Mouse (Mus musculus) ovary, adult 18-20 months (tissue): ENCODE data around the gene Osbpl10.
A peak's percentile ranks its signal among the peaks of the same experiment; 100 is the strongest.
"Not testable (repeated sequence)": the region's sequence is repeated elsewhere in the genome, so short reads cannot be mapped to it uniquely, and the experiment has no call there.

Source experiments
- DNase-seq: peaks from one replicate; pipeline ENCODE4 v3.0.0; 2022; ENCODE audit warnings: low spot score, mixed read lengths

The Osbpl10 gene

GRCm38 (mm10) chr9:114978281-114979111, at the start of gene Osbpl10:
Gene Osbpl10, plus strand, starts transcription at chr9:114978569.
- DNase-seq = peak; percentile 79

DNA sequence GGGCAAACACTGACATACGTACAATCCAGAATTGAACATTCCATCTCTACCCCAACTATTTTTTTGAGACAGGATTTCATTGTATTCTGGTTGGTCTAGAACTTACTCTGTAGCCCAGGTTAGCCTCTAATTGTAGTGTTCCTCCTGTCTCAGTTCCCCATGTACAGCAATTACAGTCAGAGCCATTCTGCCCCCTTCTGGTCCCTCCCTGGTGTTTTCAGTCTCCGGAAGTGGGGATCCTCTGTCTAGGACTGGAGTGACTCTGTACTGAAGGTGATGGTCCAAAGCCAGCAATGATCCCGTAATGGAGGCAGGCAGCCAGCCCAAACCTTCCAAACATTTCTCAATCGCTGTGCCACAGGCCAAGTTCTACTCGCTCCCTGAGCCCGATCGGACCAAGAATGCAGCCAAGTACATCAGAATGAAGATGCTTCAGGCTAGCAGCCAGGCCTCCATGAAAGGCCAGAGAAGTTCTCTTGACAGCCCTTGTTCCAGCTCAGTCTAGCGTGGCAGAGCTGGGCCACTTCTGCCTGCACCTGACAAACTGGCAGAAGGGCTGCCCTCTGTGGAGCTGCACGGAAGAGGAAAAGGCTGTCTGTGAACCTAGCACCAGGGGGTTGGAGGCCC, 47.8 kb upstream of the Osbpl10 start:
- DNase-seq = peak; percentile 68

GRCm38 (mm10) chr9:114932607-114933006, 45.8 kb upstream of the Osbpl10 start:
- no peak for DNase-seq

GRCm38 (mm10) chr9:114933037-114933722, 45.2 kb upstream of the Osbpl10 start:
- no peak for DNase-seq

- DNase-seq = peak; percentile 97
Observed at GRCm38 (mm10) chr9:114933723-114934171, 44.6 kb upstream of the Osbpl10 start, which contains the start of gene Gpd1l. Gene Gpd1l, minus strand, starts transcription at chr9:114933987.

- no peak for DNase-seq
Observed at GRCm38 (mm10) chr9:114934231-114934630, 44.1 kb upstream of the Osbpl10 start.

DNA sequence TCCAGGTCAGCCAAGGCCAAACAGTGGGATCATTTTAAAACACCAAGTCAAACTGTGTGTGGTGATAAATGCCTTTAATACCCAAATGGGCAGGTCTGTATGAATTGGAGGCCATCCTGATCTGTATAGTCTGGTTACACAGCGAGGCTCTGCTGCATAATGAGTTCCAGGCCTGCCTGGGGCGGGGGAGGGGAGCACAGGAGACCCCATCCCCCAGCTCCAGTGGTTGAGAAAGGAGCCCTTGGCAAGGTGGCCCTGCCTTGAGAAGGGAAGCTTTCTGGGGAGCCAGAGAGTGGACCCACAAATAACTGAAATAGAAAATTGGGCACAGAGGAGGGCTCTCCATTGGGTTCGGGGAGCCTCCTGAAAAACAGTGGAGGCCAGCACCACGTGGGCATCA, 43.0 kb upstream of the Osbpl10 start:
- DNase-seq = no peak

GRCm38 (mm10) chr9:114936687-114937086, 41.7 kb upstream of the Osbpl10 start:
- no peak for DNase-seq

GRCm38 (mm10) chr9:114944642-114945041, 33.7 kb upstream of the Osbpl10 start:
- DNase-seq = no peak

- DNase-seq = no peak
Observed at GRCm38 (mm10) chr9:114945576-114945975, 32.8 kb upstream of the Osbpl10 start.

DNA sequence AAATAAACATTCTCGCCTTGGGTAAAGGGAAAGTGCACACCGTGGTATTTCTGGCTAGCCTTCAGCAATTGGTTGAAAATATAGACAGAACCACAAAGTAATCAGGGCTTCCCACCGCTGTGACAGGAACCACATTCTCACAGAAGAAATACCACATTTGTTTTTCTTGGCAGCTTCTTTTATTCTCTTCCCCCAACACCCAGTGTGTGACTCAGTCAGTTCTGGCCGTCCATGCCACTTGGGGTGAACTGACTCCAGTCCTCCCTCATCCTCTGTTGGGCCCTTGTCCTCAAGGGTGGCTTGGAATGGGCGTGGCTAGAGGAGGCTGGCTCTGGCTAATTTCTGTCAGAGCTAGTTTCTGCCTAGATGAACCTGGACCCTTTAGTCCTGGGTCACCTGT, 30.0 kb upstream of the Osbpl10 start:
- DNase-seq = no peak

DNA sequence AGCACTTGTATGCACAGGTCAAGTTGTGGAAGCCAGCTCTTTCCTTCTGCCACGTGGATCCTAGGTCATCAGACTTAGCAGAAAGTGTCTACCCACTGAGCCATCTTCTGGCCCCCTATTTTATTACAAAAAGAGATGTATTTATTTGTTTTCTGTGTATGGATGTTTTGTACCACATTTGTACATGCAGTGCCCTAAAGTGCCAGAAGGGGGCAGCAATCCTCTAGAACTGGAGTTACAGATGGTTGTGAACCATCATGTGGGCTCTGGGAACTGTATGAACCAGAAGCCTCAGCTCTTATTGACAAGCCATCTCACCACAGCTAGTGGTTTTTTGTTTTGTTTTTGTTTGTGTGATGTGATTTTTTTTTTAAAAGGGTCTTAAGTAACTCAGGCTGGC, 25.5 kb upstream of the Osbpl10 start:
- DNase-seq = no peak

DNA sequence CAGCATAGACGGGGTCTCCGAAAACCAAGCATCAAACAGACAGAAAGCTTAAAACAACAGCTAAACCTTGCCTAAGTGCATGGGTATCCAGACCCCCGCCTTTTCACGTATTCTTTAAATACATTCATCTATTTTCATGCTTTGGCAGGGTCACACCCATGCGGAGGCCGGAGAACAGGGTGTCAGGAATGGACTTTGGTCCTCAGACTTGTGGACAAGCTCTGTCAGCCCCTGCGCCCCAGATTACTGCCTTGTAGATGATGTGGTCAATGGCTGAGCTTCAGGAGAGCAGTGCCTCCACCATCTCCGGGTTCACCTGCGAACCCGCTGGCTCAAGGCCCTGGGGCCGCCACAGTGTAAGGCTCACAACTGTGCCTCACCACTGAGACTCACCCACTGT, 23.0 kb upstream of the Osbpl10 start:
- DNase-seq = no peak

DNA sequence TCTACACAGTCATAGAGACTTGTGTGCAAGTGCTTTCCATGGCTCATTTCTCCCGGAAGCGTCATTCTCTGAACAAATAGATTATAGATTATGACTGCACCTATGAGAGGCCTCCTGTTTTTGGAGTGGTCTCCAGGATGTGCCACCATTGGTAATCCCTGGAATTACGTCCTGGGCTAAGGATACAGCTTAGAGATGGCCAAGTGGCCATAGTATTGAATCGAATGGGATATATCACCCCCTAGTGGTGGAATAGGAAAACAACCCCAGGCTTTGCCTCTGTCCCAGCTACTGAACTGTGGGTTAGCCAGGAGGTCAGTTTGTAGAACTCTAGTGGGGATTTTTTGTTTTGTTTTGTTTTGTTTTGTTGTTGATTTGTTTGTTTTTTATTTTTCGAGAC, 21.4 kb upstream of the Osbpl10 start:
- DNase-seq = no peak

DNA sequence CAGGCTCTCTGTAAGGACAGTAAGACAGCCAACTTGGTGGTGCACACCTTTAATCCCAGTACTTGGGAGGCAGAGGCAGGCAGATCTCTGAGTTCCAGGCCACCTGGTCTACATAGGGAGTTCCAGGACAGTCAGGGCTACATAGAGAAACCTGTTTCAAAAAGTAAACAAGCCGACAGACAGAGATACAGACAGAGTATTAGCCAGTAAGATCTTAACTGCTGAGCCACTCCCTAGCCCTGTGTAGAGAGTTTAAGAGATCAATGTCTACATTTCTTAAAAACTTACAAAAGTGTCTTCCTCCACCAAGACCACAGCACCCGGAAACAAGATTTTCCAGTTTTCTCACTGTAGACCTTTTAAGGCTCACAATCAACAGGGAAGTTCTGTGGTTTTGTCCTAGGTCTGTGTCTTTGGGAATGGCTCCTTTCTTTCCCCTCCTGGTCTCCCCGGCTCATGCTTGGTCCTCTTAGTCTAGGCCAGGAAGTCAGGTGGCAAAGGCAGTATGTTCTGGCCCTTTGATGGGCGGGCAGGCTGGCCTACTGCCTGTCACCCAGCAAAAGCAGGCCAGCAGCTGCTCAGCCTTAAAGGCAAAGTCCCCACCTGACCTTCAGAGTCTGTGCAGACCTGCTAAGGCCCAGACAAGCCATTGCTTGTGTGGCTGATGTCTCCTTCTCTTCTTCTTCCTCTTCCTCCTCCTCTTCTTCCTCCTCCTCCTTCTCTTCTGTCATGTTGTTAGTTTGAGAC, 18.2 kb upstream of the Osbpl10 start:
- no peak for DNase-seq

- DNase-seq = no peak
Observed at GRCm38 (mm10) chr9:114960844-114961243, 17.5 kb upstream of the Osbpl10 start.

DNA sequence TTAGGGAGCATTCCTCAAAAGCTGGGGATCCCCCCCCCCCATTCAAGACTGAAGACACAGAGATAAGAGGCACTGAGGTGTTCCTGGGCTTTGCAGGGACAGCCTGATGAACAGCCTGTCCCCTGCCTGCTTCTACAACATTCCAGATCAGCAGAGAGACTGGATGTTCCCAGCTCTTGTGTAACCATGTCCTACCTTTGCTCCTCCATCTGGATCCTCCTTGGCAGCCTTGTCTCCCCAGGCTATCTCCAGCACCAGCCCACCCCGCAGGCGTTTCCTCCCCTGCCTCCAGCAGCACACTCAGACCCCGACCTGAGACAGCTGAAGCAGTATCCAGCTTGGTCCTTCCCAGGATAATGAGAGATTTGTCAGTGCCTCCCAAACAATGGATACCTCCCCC, 14.3 kb upstream of the Osbpl10 start:
- no peak for DNase-seq

DNA sequence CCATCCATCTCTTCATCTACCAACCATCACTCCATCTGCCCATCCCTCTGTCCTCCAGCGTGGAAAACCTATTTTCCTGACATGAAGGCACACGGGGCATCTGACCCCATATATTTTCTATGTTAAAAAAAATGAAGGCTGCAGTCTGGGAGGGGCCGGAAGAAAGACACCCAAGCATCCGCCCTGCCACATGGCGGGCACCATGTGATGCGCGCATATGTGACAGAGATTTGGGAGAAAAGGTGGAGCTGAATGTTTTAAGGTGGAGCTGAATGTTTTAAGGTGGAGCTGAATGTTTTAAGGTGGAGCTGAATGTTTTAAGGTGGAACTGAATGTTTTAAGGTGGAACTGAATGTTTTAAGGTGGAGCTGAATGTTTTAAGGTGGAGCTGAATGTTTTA, 12.1 kb upstream of the Osbpl10 start:
- not testable (repeated sequence) for DNase-seq

DNA sequence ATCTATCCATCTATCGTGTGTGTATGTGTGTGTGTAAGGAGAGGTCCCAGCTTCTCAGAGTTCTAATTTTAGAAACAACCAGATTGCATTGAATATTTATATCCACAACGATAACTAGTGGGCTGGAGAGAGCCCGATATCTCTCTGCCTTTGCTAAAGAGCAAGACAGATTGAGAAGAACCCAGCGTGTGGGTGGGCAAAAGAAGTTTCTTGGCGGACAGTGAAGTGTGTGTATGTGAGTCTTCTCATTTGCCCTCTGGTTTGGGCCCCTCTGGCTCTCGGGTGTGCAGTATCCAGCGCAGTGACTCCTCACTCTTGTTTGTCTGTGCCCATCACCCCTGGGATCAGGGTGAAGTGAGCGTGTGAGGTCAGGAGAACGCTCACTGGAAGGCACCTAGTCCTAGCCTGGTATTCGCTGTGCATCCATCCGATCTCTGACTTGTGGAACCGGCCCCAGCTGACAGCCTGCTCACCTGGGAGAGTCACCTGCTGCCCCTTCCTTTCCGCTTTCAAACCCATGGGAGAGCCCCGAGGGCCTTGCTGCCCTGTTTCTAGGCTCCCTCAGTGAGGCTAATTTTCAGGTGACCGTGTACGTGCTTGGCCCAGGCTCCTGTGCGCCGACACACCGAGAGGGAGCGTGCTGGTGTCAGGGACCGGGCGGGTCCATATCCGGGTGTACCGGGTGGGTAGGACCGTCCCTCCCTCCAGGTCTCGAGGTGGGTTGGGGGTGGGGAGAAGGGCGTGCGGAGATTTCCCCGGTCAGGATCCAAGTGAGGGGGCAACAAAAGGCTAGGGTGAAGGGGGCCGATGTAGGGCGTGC, 698 bp upstream of the Osbpl10 start:
- no peak for DNase-seq

DNA sequence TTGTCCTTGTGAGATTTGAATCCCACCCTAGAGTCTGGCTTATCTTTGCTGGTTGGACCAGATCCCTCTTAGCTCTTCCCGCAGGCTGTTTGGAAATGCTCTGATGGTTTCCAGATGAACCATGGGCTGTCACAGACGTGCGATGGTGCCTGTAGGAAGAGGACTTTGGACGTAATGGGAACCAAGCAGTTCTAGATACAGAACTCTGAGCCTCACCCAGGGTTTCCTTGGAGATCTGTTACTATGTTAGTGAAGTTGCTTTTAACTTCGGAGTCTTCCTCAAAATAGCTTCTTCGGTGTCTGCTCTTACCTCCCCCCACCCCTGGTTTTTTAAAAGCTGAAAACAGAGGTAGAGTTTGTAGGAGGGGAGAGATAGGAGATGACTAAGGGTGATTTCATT, 1.6 kb downstream of the Osbpl10 start:
- DNase-seq = no peak

DNA sequence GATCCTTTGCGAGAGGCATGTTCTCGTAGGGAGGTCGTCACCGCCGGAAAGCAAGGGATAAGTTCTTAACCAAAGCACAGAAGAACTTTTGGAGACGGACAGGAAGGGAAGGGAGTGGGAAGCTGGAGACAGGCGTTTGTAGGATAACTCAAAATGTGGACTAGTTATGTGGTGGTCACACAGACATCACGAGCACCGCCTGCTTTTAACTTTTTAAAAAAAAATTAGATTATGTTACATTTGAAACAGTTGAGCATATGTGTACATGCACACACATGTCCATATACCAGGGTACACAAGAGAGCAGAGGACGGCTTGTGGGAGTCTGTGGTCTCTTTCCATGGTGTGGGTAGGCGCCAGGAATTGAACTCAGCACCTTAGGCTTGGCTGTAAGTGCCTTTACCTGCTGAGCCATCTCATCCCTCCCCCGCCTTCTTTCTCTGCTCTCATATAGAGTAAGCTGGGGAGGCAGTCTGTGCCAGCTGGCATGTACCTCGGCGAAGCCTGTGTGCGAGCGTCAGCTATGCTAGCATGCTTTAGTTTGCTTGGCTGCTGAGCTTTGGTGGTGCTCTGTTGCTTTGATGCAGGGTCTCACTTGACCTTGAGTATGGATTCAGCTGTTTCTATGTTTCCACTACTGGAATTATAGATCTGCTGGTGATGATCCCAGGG, 4.5 kb downstream of the Osbpl10 start, which contains the start of gene Rps27rt:
Gene Rps27rt (minus strand): TSS at position 51 of the 672 bp plus-strand sequence.
- no peak for DNase-seq
